Mouse (Mus musculus): ENCODE measurements around the gene Grid2ip. TPM values are rescaled to one million over a fixed set of nuclear protein-coding genes. Genes with fewer than 3 reads are reported as not detected.

The Grid2ip gene
- total RNA-seq, 2 experiments from 2014 or later: 1.1 to 1.4 TPM

GRCm38 (mm10) chr5:143406548-143406947 lies 49.4 kb downstream of the Grid2ip start:
- no peak for DNase-seq (ENCODE audit: extremely low spot score in 1 of 2, low spot score in 1 of 2)

- no peak for DNase-seq (ENCODE audit: extremely low spot score in 1 of 2, low spot score in 1 of 2)
Measured at GRCm38 (mm10) chr5:143409239-143409638, 52.1 kb downstream of the Grid2ip start.

- DNase-seq (ENCODE audit: extremely low spot score in 1 of 2, low spot score in 1 of 2): no peak
Measured at GRCm38 (mm10) chr5:143410841-143411395, 53.8 kb downstream of the Grid2ip start.

GRCm38 (mm10) chr5:143421484-143421883 lies 64.3 kb downstream of the Grid2ip start:
- DNase-seq (ENCODE audit: extremely low spot score in 1 of 2, low spot score in 1 of 2): no peak

GRCm38 (mm10) chr5:143422990-143423389 lies 65.9 kb downstream of the Grid2ip start:
- DNase-seq (ENCODE audit: extremely low spot score in 1 of 2, low spot score in 1 of 2): no peak

GRCm38 (mm10) chr5:143423899-143424519 lies 66.9 kb downstream of the Grid2ip start:
- DNase-seq (ENCODE audit: extremely low spot score in 1 of 2, low spot score in 1 of 2): peak; percentile 28 to 64

- peak; percentile 23 to 67 for DNase-seq (ENCODE audit: extremely low spot score in 1 of 2, low spot score in 1 of 2)
Measured at GRCm38 (mm10) chr5:143434421-143434820, 77.3 kb downstream of the Grid2ip start.

GRCm38 (mm10) chr5:143441298-143441697 lies 84.2 kb downstream of the Grid2ip start:
- no peak for DNase-seq (ENCODE audit: extremely low spot score in 1 of 2, low spot score in 1 of 2)

- DNase-seq (ENCODE audit: extremely low spot score in 1 of 2, low spot score in 1 of 2): no peak
Measured at GRCm38 (mm10) chr5:143441753-143442152, 84.6 kb downstream of the Grid2ip start.

Other genes starting within 250 kb of the Grid2ip start
- 10 to 100 TPM; 46.6 to 47.5 TPM for gene Rnf216, start 244.3 kb upstream of the Grid2ip start, total RNA-seq (2021)
- gene Olfr718-ps1, start 209.8 kb upstream of the Grid2ip start, total RNA-seq (2021): under 1 TPM; 0.10 to 0.21 TPM
- gene Rbak, start 176.6 kb upstream of the Grid2ip start, total RNA-seq (2021): 10 to 100 TPM; 12.8 to 15.2 TPM
- not detected for gene Spdye4b, start 176.3 kb upstream of the Grid2ip start, total RNA-seq (2021)
- not detected for gene Spdye4a, start 130.4 kb upstream of the Grid2ip start, total RNA-seq (2021)
- 10 to 100 TPM; 28.4 to 31.2 TPM for gene Zfp12, start 122.2 kb upstream of the Grid2ip start, total RNA-seq (2021)
- gene Zfp316, start 87.3 kb upstream of the Grid2ip start, total RNA-seq (2021): 10 to 100 TPM; 22.0 to 22.5 TPM
- gene Zfp853, start 63.7 kb upstream of the Grid2ip start, total RNA-seq (2021): 1 to 10 TPM; 5.5 to 6.6 TPM
- 10 to 100 TPM; 23.4 to 25.2 TPM for gene E130309D02Rik, start 42.0 kb upstream of the Grid2ip start, total RNA-seq (2021)
- 10 to 100 TPM; 41.8 to 49.9 TPM for gene Zdhhc4, start 28.1 kb upstream of the Grid2ip start, total RNA-seq (2021)
- gene Kdelr2, start 46.5 kb downstream of the Grid2ip start, total RNA-seq (2021): 10 to 100 TPM; 34.6 to 39.0 TPM
- gene Daglb, start 107.2 kb downstream of the Grid2ip start, total RNA-seq (2021): 10 to 100 TPM; 25.0 to 26.7 TPM
- 100 to 1,000 TPM; 409 to 455 TPM for gene Rac1, start 170.7 kb downstream of the Grid2ip start, total RNA-seq (2021)